Mouse (Mus musculus) erythroblast, embryonic 14.5 days (primary cell): ENCODE data around the gene Slc9a4. TPM values are rescaled to one million over a fixed set of nuclear protein-coding genes. Genes with fewer than 3 reads are reported as not detected.

Experiments used
- H3K27me3 ChIP-seq: 2 replicates; pipeline ENCODE4 v1.6.1; 2012; ENCODE audit warnings: inconsistent platforms; ENCODE audit not compliant: control insufficient read depth
- H3K36me3 ChIP-seq: 2 replicates; pipeline ENCODE4 v1.6.1; 2012; ENCODE audit warnings: mild to moderate bottlenecking, inconsistent platforms; ENCODE audit not compliant: control insufficient read depth
- H3K4me1 ChIP-seq: 2 replicates; pipeline ENCODE4 v1.6.1; 2012; ENCODE audit warnings: inconsistent platforms; ENCODE audit not compliant: control insufficient read depth
- H3K4me3 ChIP-seq: replicated peaks from 2 replicates; pipeline ENCODE3; 2012; ENCODE audit warnings: moderate library complexity, mild to moderate bottlenecking, inconsistent platforms
- H3K9me3 ChIP-seq: 2 replicates; pipeline ENCODE4 v1.6.1; 2012; ENCODE audit warnings: low read length, inconsistent platforms, mixed read lengths; ENCODE audit not compliant: control insufficient read depth
- GATA1 ChIP-seq: IDR thresholded peaks from 2 replicates; pipeline ENCODE4 v1.6.1; 2012; ENCODE audit warnings: low read length, inconsistent platforms, mixed read lengths
- TAL1 ChIP-seq: IDR thresholded peaks from 3 replicates; pipeline ENCODE4 v1.6.1; 2012; ENCODE audit warnings: low read length, inconsistent platforms, mixed read lengths
- polyA plus RNA-seq: library from polyadenylated mRNA; stranded (reverse); fragments of >175 nt; gene quantifications from 2 replicates; pipeline ENCODE4 v1.2.3, GENCODE M21; 2012

Slc9a4 gene
- polyA plus RNA-seq, 1 experiment, result not detected

- H3K36me3 ChIP-seq, result no peaks in the 10 kb centered on the region
These were observed 52.7 kb downstream of the Slc9a4 start for GRCm38 (mm10) chr1:40632407-40633062.

GRCm38 (mm10) chr1:40634608-40635007 lies 54.7 kb downstream of the Slc9a4 start:
- H3K9me3 ChIP-seq, result no peaks in the 10 kb centered on the region
- no peaks in the 10 kb centered on the region for H3K4me1 ChIP-seq
- H3K36me3 ChIP-seq, result no peaks in the 10 kb centered on the region
- no peak overlapping the region for H3K4me3 ChIP-seq
- H3K27me3 ChIP-seq, result no peaks in the 10 kb centered on the region
- no peak for TF ChIP-seq TAL1
- TF ChIP-seq GATA1, result no peak

More at GRCm38 (mm10) chr1:40632407-40633062, 52.7 kb downstream of the Slc9a4 start:
- no peak overlapping the region for H3K4me3 ChIP-seq
- H3K4me1 ChIP-seq, result no peaks in the 10 kb centered on the region
- H3K27me3 ChIP-seq, result no peaks in the 10 kb centered on the region
- no peak for TF ChIP-seq TAL1
- TF ChIP-seq GATA1, result no peak
- no peaks in the 10 kb centered on the region for H3K9me3 ChIP-seq

GRCm38 (mm10) chr1:40648234-40648633 lies 68.4 kb downstream of the Slc9a4 start:
- no peak overlapping the region for H3K4me3 ChIP-seq
- H3K27me3 ChIP-seq, result no peaks in the 10 kb centered on the region
- no peaks in the 10 kb centered on the region for H3K4me1 ChIP-seq
- no peaks in the 10 kb centered on the region for H3K36me3 ChIP-seq
- TF ChIP-seq TAL1, result no peak
- no peak for TF ChIP-seq GATA1
- no peaks in the 10 kb centered on the region for H3K9me3 ChIP-seq

- Histone ChIP-seq H3K27me3 (no peaks in the 10 kb centered on the region), H3K4me1 (no peaks in the 10 kb centered on the region), H3K36me3 (no peaks in the 10 kb centered on the region), H3K4me3 (no peak overlapping the region), H3K9me3 (no peaks in the 10 kb centered on the region)
- no peak for TF ChIP-seq GATA1
- no peak for TF ChIP-seq TAL1
These were observed 71.1 kb downstream of the Slc9a4 start for GRCm38 (mm10) chr1:40650803-40651497.

GRCm38 (mm10) chr1:40657035-40657434 lies 77.2 kb downstream of the Slc9a4 start:
- no peaks in the 10 kb centered on the region for H3K4me1 ChIP-seq
- TF ChIP-seq GATA1 (no peak), TAL1 (no peak)
- no peak overlapping the region for H3K4me3 ChIP-seq
- no peaks in the 10 kb centered on the region for H3K36me3 ChIP-seq
- no peaks in the 10 kb centered on the region for H3K27me3 ChIP-seq
- H3K9me3 ChIP-seq, result no peaks in the 10 kb centered on the region

GRCm38 (mm10) chr1:40657978-40658496 lies 78.2 kb downstream of the Slc9a4 start:
- TF ChIP-seq GATA1 (no peak), TAL1 (no peak)
- Histone ChIP-seq H3K36me3 (no peaks in the 10 kb centered on the region), H3K4me3 (no peak overlapping the region), H3K4me1 (no peaks in the 10 kb centered on the region), H3K27me3 (no peaks in the 10 kb centered on the region), H3K9me3 (no peaks in the 10 kb centered on the region)

GRCm38 (mm10) chr1:40659017-40659416 lies 79.1 kb downstream of the Slc9a4 start:
- H3K9me3 ChIP-seq, result no peaks in the 10 kb centered on the region
- H3K4me3 ChIP-seq, result no peak overlapping the region
- H3K36me3 ChIP-seq, result no peaks in the 10 kb centered on the region
- TF ChIP-seq TAL1, result no peak
- no peak for TF ChIP-seq GATA1
- no peaks in the 10 kb centered on the region for H3K4me1 ChIP-seq
- peaks cover 3% of the 10 kb centered on the region for H3K27me3 ChIP-seq

GRCm38 (mm10) chr1:40659496-40659895 lies 79.6 kb downstream of the Slc9a4 start:
- no peak for TF ChIP-seq TAL1
- TF ChIP-seq GATA1, result no peak
- H3K4me3 ChIP-seq, result no peak overlapping the region

GRCm38 (mm10) chr1:40660838-40661237 lies 81.0 kb downstream of the Slc9a4 start:
- H3K9me3 ChIP-seq, result no peaks in the 10 kb centered on the region
- H3K4me1 ChIP-seq, result no peaks in the 10 kb centered on the region
- no peak overlapping the region for H3K4me3 ChIP-seq
- TF ChIP-seq TAL1 (no peak), GATA1 (no peak)
- H3K36me3 ChIP-seq, result no peaks in the 10 kb centered on the region
- H3K27me3 ChIP-seq, result peaks cover 3% of the 10 kb centered on the region

More at GRCm38 (mm10) chr1:40659496-40659895, 79.6 kb downstream of the Slc9a4 start:
- Histone ChIP-seq H3K36me3 (no peaks in the 10 kb centered on the region), H3K9me3 (no peaks in the 10 kb centered on the region), H3K27me3 (peaks cover 3% of the 10 kb centered on the region), H3K4me1 (no peaks in the 10 kb centered on the region)
